Mouse (Mus musculus): Measurements from ENCODE around the gene Ttf1.

DNA sequence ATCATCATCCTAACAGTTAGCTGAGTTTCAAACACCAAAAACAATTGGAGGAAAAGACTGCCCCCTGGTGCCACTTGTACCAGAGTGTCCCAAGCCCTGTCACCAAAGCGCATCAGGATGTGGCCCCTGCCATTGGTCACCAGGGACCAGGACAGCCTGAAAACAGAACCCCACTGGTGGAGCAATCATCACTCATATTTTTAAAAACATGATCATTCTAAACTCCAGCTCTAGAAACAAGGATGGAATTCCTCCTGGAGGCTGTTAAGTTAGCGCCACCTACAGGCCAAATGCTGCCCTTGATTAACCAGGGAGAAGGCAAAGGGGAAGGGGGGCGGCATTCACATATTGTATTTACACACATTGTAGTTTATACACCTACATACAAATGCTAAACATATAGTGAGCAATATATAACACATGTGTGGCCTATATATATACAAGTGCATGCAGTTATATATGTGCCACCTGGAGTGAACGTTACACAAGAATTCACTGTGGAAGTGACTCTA lies 7.1 kb upstream of the Ttf1 start:
- TF ChIP-seq CTCF (IDR thresholded peaks at IDR 0.05; ENCODE audit: low read depth) = peak; percentile 63
- no peak for TF ChIP-seq EP300 (IDR thresholded peaks at IDR 0.05; ENCODE audit: low read depth)

All from heart, postnatal 0 days (tissue).